Mouse (Mus musculus) kidney, adult 9 months (tissue): ENCODE measurements at regions not wholly inside any gene's neighbourhood (a gene's known extent, or its start where the extent isn't known, plus 50 kb on each side); places are given as distances from the start of the nearest gene placed in this dataset.
"Not testable (repeated sequence)": the region's sequence is repeated elsewhere in the genome, so short reads cannot be mapped to it uniquely, and the experiment has no call there.

ENCODE experiments used
- DNase-seq: peaks from one replicate; pipeline ENCODE4 v3.0.0; 2022

- DNase-seq: no peak
These were observed 54.7 kb upstream of the Nlrp1b start for GRCm38 (mm10) chr11:71285193-71285592.

- DNase-seq: not testable (repeated sequence)
These were observed 57.7 kb upstream of the Nlrp1b start for GRCm38 (mm10) chr11:71288243-71288642.

GRCm38 (mm10) chr11:71289490-71289889, 59.0 kb upstream of the Nlrp1b start:
- DNase-seq: no peak

GRCm38 (mm10) chr11:71299479-71299878, 68.9 kb upstream of the Nlrp1b start:
- no peak for DNase-seq

- peak; percentile 18 for DNase-seq
These were observed 92.9 kb upstream of the Nlrp1b start for GRCm38 (mm10) chr11:71323439-71323838.

- DNase-seq: peak; percentile 2
These were observed 106.9 kb upstream of the Nlrp1b start for GRCm38 (mm10) chr11:71337428-71337827.

- peak; percentile 47 for DNase-seq
These were observed 115.5 kb upstream of the Nlrp1b start for GRCm38 (mm10) chr11:71346024-71346423.

- DNase-seq: no peak
These were observed 126.6 kb upstream of the Nlrp1b start for GRCm38 (mm10) chr11:71357089-71357488.

- DNase-seq: no peak
These were observed 130.3 kb upstream of the Nlrp1b start for GRCm38 (mm10) chr11:71360856-71361255.

- no peak for DNase-seq
These were observed 141.3 kb upstream of the Nlrp1b start for GRCm38 (mm10) chr11:71371871-71372270.

GRCm38 (mm10) chr11:71375132-71375531, 144.6 kb upstream of the Nlrp1b start:
- DNase-seq: no peak

GRCm38 (mm10) chr11:71388411-71388810, 157.9 kb upstream of the Nlrp1b start:
- DNase-seq: no peak

- DNase-seq: no peak
These were observed 159.1 kb upstream of the Nlrp1b start for GRCm38 (mm10) chr11:71389659-71390058.

- no peak for DNase-seq
These were observed 159.6 kb upstream of the Nlrp1b start for GRCm38 (mm10) chr11:71390151-71390550.

GRCm38 (mm10) chr11:71390616-71391015, 160.1 kb upstream of the Nlrp1b start:
- DNase-seq: no peak

- no peak for DNase-seq
These were observed 162.9 kb upstream of the Nlrp1b start for GRCm38 (mm10) chr11:71393406-71393805.

- DNase-seq: no peak
These were observed 164.5 kb upstream of the Nlrp1b start for GRCm38 (mm10) chr11:71395023-71395422.

- DNase-seq: no peak
These were observed 165.1 kb upstream of the Nlrp1b start for GRCm38 (mm10) chr11:71395631-71396030.

GRCm38 (mm10) chr11:71400351-71400750, 169.8 kb upstream of the Nlrp1b start:
- no peak for DNase-seq

- no peak for DNase-seq
These were observed 171.1 kb upstream of the Nlrp1b start for GRCm38 (mm10) chr11:71401411-71402276.

GRCm38 (mm10) chr11:71404361-71404760, 173.8 kb upstream of the Nlrp1b start:
- DNase-seq: no peak

GRCm38 (mm10) chr11:71407043-71407442, 176.5 kb upstream of the Nlrp1b start:
- DNase-seq: no peak

- no peak for DNase-seq
These were observed 178.8 kb upstream of the Nlrp1b start for GRCm38 (mm10) chr11:71409211-71409765.

- DNase-seq: no peak
These were observed 180.0 kb upstream of the Nlrp1b start for GRCm38 (mm10) chr11:71410582-71410981.
